Mouse (Mus musculus): Measurements from ENCODE around the gene Aknad1. TPM values are rescaled to one million over a fixed set of nuclear protein-coding genes. Genes with fewer than 3 reads are reported as not detected.
A peak's percentile ranks its signal among the peaks of the same experiment; 100 is the strongest.

The Aknad1 gene
- total and polyA plus RNA-seq, 3 experiments: not detected

DNA sequence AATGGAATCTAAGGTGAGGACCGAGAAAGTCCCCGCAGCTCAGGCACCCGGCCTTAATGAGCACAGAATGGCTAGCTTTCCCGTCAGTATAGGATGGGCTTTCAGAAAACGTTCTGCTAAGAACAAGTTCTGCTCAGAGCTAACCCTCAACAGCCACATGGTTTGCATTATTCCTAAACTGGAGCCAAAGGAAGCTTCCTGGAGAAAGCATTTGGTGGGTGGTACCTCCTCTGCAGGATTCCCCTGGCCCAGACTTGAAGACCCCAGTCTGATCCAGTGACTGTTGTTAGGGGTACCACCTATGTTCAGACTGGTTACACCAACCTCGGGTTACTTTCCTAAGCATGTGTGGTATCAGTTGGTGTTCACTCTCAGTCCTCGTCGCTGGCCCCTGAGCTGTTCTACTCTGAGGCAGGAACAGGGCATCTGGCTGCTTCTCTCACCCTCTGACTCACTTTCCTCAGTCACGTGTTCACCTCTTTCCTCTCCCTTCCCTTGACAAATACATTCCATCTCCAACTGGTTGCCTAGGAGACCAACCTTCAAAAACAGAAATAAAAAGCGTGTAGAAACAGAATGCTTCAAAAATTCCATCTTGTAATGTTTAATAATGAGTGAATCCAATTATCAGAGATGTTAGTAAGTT is 41.9 kb downstream of the Aknad1 start:
- H3K27ac ChIP-seq (ENCODE audit: insufficient read depth, low read depth): no peak overlapping the region
- H3K79me2 ChIP-seq (replicated peaks; ENCODE audit: control insufficient read depth, extremely low read depth, insufficient read depth, poor library complexity, severe bottlenecking): no peaks in the 10 kb centered on the region
- peak; percentile 52 for DNase-seq (ENCODE audit: extremely low read depth)
- in situ Hi-C loops (cut with MboI; ENCODE audit: low pct_ligation_motif_present, low pct_unique_long_range_greater_than_20kb, low sequenced_read_pairs): loop anchor here (25.0 kb wide), 1 partner anchor 369 kb away; the partner anchor contains the start of gene Celsr2
- H3K27me3 ChIP-seq (replicated peaks): no peaks in the 10 kb centered on the region
- H3K4me1 ChIP-seq (ENCODE audit: control insufficient read depth in 1 of 2, insufficient read depth in 2 of 2): peaks cover 2 to 16% of the 10 kb centered on the region in 2 experiments; a peak in 3 of 4 replicates
- H3K36me3 ChIP-seq (replicated peaks in 1 of 2; ENCODE audit: control insufficient read depth in 1 of 2, insufficient read depth in 1 of 2, low read length in 1 of 2): no peaks in the 10 kb centered on the region
- H3K9ac ChIP-seq (ENCODE audit: insufficient read depth, low read depth): no peak overlapping the region
- dilution Hi-C loops (cut with MboI; ENCODE audit: extremely low pct_ligation_motif_present, extremely low pct_unique_long_range_greater_than_20kb, low sequenced_read_pairs): no loop called here
- H3K4me3 ChIP-seq (replicated peaks in 1 of 3; ENCODE audit: low read depth in 2 of 3, low read length in 2 of 3, poor library complexity in 1 of 3): no peak overlapping the region
- peaks cover 17% of the 10 kb centered on the region for H3K9me3 ChIP-seq (replicated peaks; ENCODE audit: low read length)
- peak; percentile 46 for TF ChIP-seq ETS1 (conservative IDR thresholded peaks at IDR 0.05; ENCODE audit: low read depth, low read length)
- TF ChIP-seq TCF12 (IDR thresholded peaks at IDR 0.05; ENCODE audit: low read depth, low read length): no peak
- no peak for TF ChIP-seq ZKSCAN1 (IDR thresholded peaks at IDR 0.05; ENCODE audit: borderline replicate concordance, low read depth, low read length)
- TF ChIP-seq SIN3A (IDR thresholded peaks at IDR 0.05; ENCODE audit: low read length): no peak
- no peak for TF ChIP-seq ZNF384 (IDR thresholded peaks at IDR 0.05; ENCODE audit: low read depth, low read length)
- no peak for TF ChIP-seq RCOR1 (conservative IDR thresholded peaks at IDR 0.05; ENCODE audit: low read depth, low read length)
- no peak for TF ChIP-seq CHD1 (IDR thresholded peaks at IDR 0.05; ENCODE audit: low read depth, low read length)
- no peak for TF ChIP-seq SMC3 (IDR thresholded peaks at IDR 0.05; ENCODE audit: low read depth, low read length)
- no peak for TF ChIP-seq EP300 (IDR thresholded peaks at IDR 0.05; ENCODE audit: low read length)
- no peak for TF ChIP-seq PAX5 (IDR thresholded peaks at IDR 0.05; ENCODE audit: low read length)
- peak; percentile 61 for TF ChIP-seq USF2 (conservative IDR thresholded peaks at IDR 0.05; ENCODE audit: low read depth, low read length)
- TF ChIP-seq BHLHE40 (IDR thresholded peaks at IDR 0.05; ENCODE audit: low read depth, low read length): peak; percentile 70
- TF ChIP-seq JUN (IDR thresholded peaks at IDR 0.05; ENCODE audit: insufficient read depth, low read depth, low read length): no peak
- TF ChIP-seq UBTF (IDR thresholded peaks at IDR 0.05; ENCODE audit: low read depth, low read length): no peak
- TF ChIP-seq IRF4 (IDR thresholded peaks at IDR 0.05; ENCODE audit: low read depth, low read length): peak; percentile 30; the same call in 1 of the 2 replicates
- peak; percentile 79 for TF ChIP-seq MAX (IDR thresholded peaks at IDR 0.05; ENCODE audit: low read length)
- no peak for TF ChIP-seq JUND (conservative IDR thresholded peaks at IDR 0.05; ENCODE audit: low read depth, low read length)
- TF ChIP-seq ELF1 (IDR thresholded peaks at IDR 0.05; ENCODE audit: low read depth, low read length): no peak
- TF ChIP-seq MAZ (IDR thresholded peaks at IDR 0.05; ENCODE audit: low read depth, low read length): no peak
- TF ChIP-seq MAFK (IDR thresholded peaks at IDR 0.05; ENCODE audit: insufficient replicate concordance, low read length): no peak
- no peak for TF ChIP-seq RAD21 (IDR thresholded peaks at IDR 0.05; ENCODE audit: low read depth, low read length)
- TF ChIP-seq USF1 (IDR thresholded peaks at IDR 0.05; ENCODE audit: low read depth, low read length): peak; percentile 68
- no peak overlapping the region for H3K4me2 ChIP-seq (ENCODE audit: insufficient read depth, low read depth, poor library complexity, severe bottlenecking)
